Mouse (Mus musculus): ENCODE measurements around the gene Gast. TPM values are rescaled to one million over a fixed set of nuclear protein-coding genes. Genes with fewer than 3 reads are reported as not detected.
A peak's percentile ranks its signal among the peaks of the same experiment; 100 is the strongest.

Gast gene
- total RNA-seq (2014; rRNA removed): not detected in 2 replicates
- polyA plus RNA-seq (2015; fragmentation: Nextera tagmentation; extraction: Ambion mirVana): 0.45 and 0.73 TPM in 2 replicates

- H3K9me3 ChIP-seq (ENCODE audit: low read length): no peaks in the 10 kb centered on the region
- no peak within 1 kb of the TSS for H3K4me3 ChIP-seq (ENCODE audit: low read length)
- no peak within 1 kb of the TSS for H3K9ac ChIP-seq (replicated peaks; ENCODE audit: low read length)
- H3K27me3 ChIP-seq (ENCODE audit: insufficient read depth, low read length): no peaks in the 10 kb centered on the region
- peaks cover 12% of the 10 kb centered on the region for H3K4me1 ChIP-seq (ENCODE audit: insufficient read depth, low read length)
- H3K4me2 ChIP-seq (ENCODE audit: low read depth, low read length): no peak within 1 kb of the TSS
- peak; percentile 1 for DNase-seq (ENCODE audit: low spot score)
- TF ChIP-seq CTCF (IDR thresholded peaks at IDR 0.05; ENCODE audit: low read depth): no peak
- ATAC-seq: no peak
- 69% methylated on average over 6 of the region's 6 CpGs for WGBS
- no peaks in the 10 kb centered on the region for H3K36me3 ChIP-seq (ENCODE audit: insufficient read depth, low read length)
- peak within 1 kb of the TSS; percentile 79; the same call in 1 of the 2 replicates for H3K27ac ChIP-seq
Observed at GRCm38 (mm10) chr11:100333944-100334457, at the start of gene Gast. Gene Gast, plus strand, starts transcription at chr11:100334407.

GRCm38 (mm10) chr11:100284988-100285387, 49.2 kb upstream of the Gast start:
- H3K9ac ChIP-seq (replicated peaks; ENCODE audit: low read length): no peak overlapping the region
- whole genome bisulfite sequencing: 88% methylated on average over 4 of the region's 4 CpGs
- H3K9me3 ChIP-seq (ENCODE audit: low read length): no peaks in the 10 kb centered on the region
- no peak overlapping the region for H3K4me2 ChIP-seq (ENCODE audit: low read depth, low read length)
- no peaks in the 10 kb centered on the region for H3K27me3 ChIP-seq (ENCODE audit: insufficient read depth, low read length)
- H3K36me3 ChIP-seq (ENCODE audit: insufficient read depth, low read length): no peaks in the 10 kb centered on the region
- no peak for TF ChIP-seq CTCF (IDR thresholded peaks at IDR 0.05; ENCODE audit: low read depth)
- ATAC-seq (no peak), DNase-seq (ENCODE audit: low spot score) (no peak)
- H3K27ac ChIP-seq: no peak overlapping the region
- H3K4me3 ChIP-seq (ENCODE audit: low read length): no peak overlapping the region
- H3K4me1 ChIP-seq (ENCODE audit: insufficient read depth, low read length): no peaks in the 10 kb centered on the region

- Histone ChIP-seq H3K27ac (no peak overlapping the region), H3K9me3 (ENCODE audit: low read length) (no peaks in the 10 kb centered on the region), H3K4me2 (ENCODE audit: low read depth, low read length) (no peak overlapping the region), H3K9ac (replicated peaks; ENCODE audit: low read length) (no peak overlapping the region), H3K36me3 (ENCODE audit: insufficient read depth, low read length) (no peaks in the 10 kb centered on the region), H3K4me1 (ENCODE audit: insufficient read depth, low read length) (no peaks in the 10 kb centered on the region), H3K27me3 (ENCODE audit: insufficient read depth, low read length) (no peaks in the 10 kb centered on the region), H3K4me3 (ENCODE audit: low read length) (no peak overlapping the region)
- no peak for TF ChIP-seq CTCF (IDR thresholded peaks at IDR 0.05; ENCODE audit: low read depth)
- ATAC-seq (no peak), DNase-seq (ENCODE audit: low spot score) (no peak)
- 24% methylated on average over 10 of the region's 10 CpGs for WGBS
Observed at GRCm38 (mm10) chr11:100287024-100287423, 47.2 kb upstream of the Gast start.

- WGBS: 76% methylated on average over 6 of the region's 6 CpGs
- DNase-seq (ENCODE audit: low spot score): no peak
- Histone ChIP-seq H3K36me3 (ENCODE audit: insufficient read depth, low read length) (no peaks in the 10 kb centered on the region), H3K9ac (replicated peaks; ENCODE audit: low read length) (no peak overlapping the region), H3K9me3 (ENCODE audit: low read length) (no peaks in the 10 kb centered on the region), H3K4me3 (ENCODE audit: low read length) (no peak overlapping the region), H3K27me3 (ENCODE audit: insufficient read depth, low read length) (no peaks in the 10 kb centered on the region), H3K27ac (no peak overlapping the region), H3K4me1 (ENCODE audit: insufficient read depth, low read length) (no peaks in the 10 kb centered on the region), H3K4me2 (ENCODE audit: low read depth, low read length) (no peak overlapping the region)
- no peak for TF ChIP-seq CTCF (IDR thresholded peaks at IDR 0.05; ENCODE audit: low read depth)
- no peak for ATAC-seq
Observed at GRCm38 (mm10) chr11:100288942-100289341, 45.3 kb upstream of the Gast start.

- no peak overlapping the region for H3K9ac ChIP-seq (replicated peaks; ENCODE audit: low read length)
- DNase-seq (ENCODE audit: low spot score): no peak
- 27% methylated on average over 5 of the region's 5 CpGs for WGBS
- ATAC-seq: no peak
- H3K36me3 ChIP-seq (ENCODE audit: insufficient read depth, low read length): no peaks in the 10 kb centered on the region
- TF ChIP-seq CTCF (IDR thresholded peaks at IDR 0.05; ENCODE audit: low read depth): no peak
- no peak overlapping the region for H3K4me3 ChIP-seq (ENCODE audit: low read length)
- H3K4me2 ChIP-seq (ENCODE audit: low read depth, low read length): no peak overlapping the region
- H3K4me1 ChIP-seq (ENCODE audit: insufficient read depth, low read length): no peaks in the 10 kb centered on the region
- H3K27me3 ChIP-seq (ENCODE audit: insufficient read depth, low read length): no peaks in the 10 kb centered on the region
- H3K9me3 ChIP-seq (ENCODE audit: low read length): no peaks in the 10 kb centered on the region
- no peak overlapping the region for H3K27ac ChIP-seq
Observed at GRCm38 (mm10) chr11:100290235-100290634, 44.0 kb upstream of the Gast start.

GRCm38 (mm10) chr11:100292884-100293283, 41.3 kb upstream of the Gast start:
- Histone ChIP-seq H3K27me3 (ENCODE audit: insufficient read depth, low read length) (no peaks in the 10 kb centered on the region), H3K9me3 (ENCODE audit: low read length) (no peaks in the 10 kb centered on the region), H3K4me1 (ENCODE audit: insufficient read depth, low read length) (no peaks in the 10 kb centered on the region), H3K36me3 (ENCODE audit: insufficient read depth, low read length) (no peaks in the 10 kb centered on the region), H3K27ac (no peak overlapping the region), H3K4me3 (ENCODE audit: low read length) (no peak overlapping the region), H3K4me2 (ENCODE audit: low read depth, low read length) (no peak overlapping the region), H3K9ac (replicated peaks; ENCODE audit: low read length) (no peak overlapping the region)
- 44% methylated on average over 6 of the region's 6 CpGs for WGBS
- TF ChIP-seq CTCF (IDR thresholded peaks at IDR 0.05; ENCODE audit: low read depth): no peak
- DNase-seq (ENCODE audit: low spot score) (no peak), ATAC-seq (no peak)

GRCm38 (mm10) chr11:100295308-100295707, 38.9 kb upstream of the Gast start:
- Histone ChIP-seq H3K36me3 (ENCODE audit: insufficient read depth, low read length) (no peaks in the 10 kb centered on the region), H3K4me2 (ENCODE audit: low read depth, low read length) (0 out of 2 replicates have a peak overlapping the region, but pooled peaks have one; percentile 25), H3K27ac (no peak overlapping the region), H3K27me3 (ENCODE audit: insufficient read depth, low read length) (no peaks in the 10 kb centered on the region), H3K9me3 (ENCODE audit: low read length) (no peaks in the 10 kb centered on the region), H3K4me1 (ENCODE audit: insufficient read depth, low read length) (no peaks in the 10 kb centered on the region), H3K9ac (replicated peaks; ENCODE audit: low read length) (no peak overlapping the region), H3K4me3 (ENCODE audit: low read length) (no peak overlapping the region)
- peak; percentile 100 for TF ChIP-seq CTCF (IDR thresholded peaks at IDR 0.05; ENCODE audit: low read depth)
- DNase-seq (ENCODE audit: low spot score) (peak; percentile 94), ATAC-seq (peak; percentile 33; the same call in 1 of the 2 replicates)
- 6% methylated on average over 10 of the region's 10 CpGs for WGBS
